Mouse (Mus musculus) bone marrow macrophage, adult 2 months (primary cell): ENCODE data around the gene Mia2. TPM values are rescaled to one million over a fixed set of nuclear protein-coding genes. Genes with fewer than 3 reads are reported as not detected.
"Not testable (repeated sequence)": the region's sequence is repeated elsewhere in the genome, so short reads cannot be mapped to it uniquely, and the experiment has no call there.

Experiments
- H3K27ac ChIP-seq: 2 replicates; pipeline ENCODE4 v1.5.1; 2012; ENCODE audit warnings: low read depth, low read length; ENCODE audit not compliant: insufficient read depth
- H3K4me1 ChIP-seq: 2 replicates; pipeline ENCODE4 v1.6.1; 2012; ENCODE audit warnings: low read length; ENCODE audit not compliant: control insufficient read depth, insufficient read depth
- H3K4me3 ChIP-seq: 2 replicates; pipeline ENCODE4 v1.5.1; 2012; ENCODE audit warnings: mild to moderate bottlenecking, low read length, moderate library complexity; ENCODE audit not compliant: insufficient read depth
- CTCF ChIP-seq: IDR thresholded peaks from 2 replicates; pipeline ENCODE4 v1.5.1; 2012; ENCODE audit warnings: low read depth, mild to moderate bottlenecking, low read length, moderate library complexity
- POLR2A ChIP-seq: IDR thresholded peaks from 2 replicates; pipeline ENCODE4 v1.6.1; 2012; ENCODE audit warnings: mild to moderate bottlenecking, low read depth, low read length, borderline replicate concordance
- polyA plus RNA-seq: library from polyadenylated mRNA; stranded (reverse); fragments of >200 nt; gene quantifications from 2 replicates; pipeline ENCODE4 v1.2.4, GENCODE M21; 2012; ENCODE audit not compliant: missing spikeins, insufficient read depth, insufficient read length

The Mia2 gene
- polyA plus RNA-seq, 1 experiment, result 154 TPM

GRCm38 (mm10) chr12:59218640-59219321, 123.2 kb downstream of the Mia2 start:
- Histone ChIP-seq H3K4me1 (peaks cover 9% of the 10 kb centered on the region), H3K27ac (peak overlapping the region; percentile 90), H3K4me3 (peak overlapping the region; percentile 100)
- TF ChIP-seq CTCF (no peak), POLR2A (no peak)

GRCm38 (mm10) chr12:59219325-59220225, 124.0 kb downstream of the Mia2 start, which contains the start of gene Fbxo33:
Gene Fbxo33, minus strand, starts transcription at chr12:59219725.
- TF ChIP-seq CTCF (peak; percentile 70), POLR2A (no peak)
- Histone ChIP-seq H3K27ac (peak within 1 kb of the TSS; percentile 92), H3K4me3 (peak within 1 kb of the TSS; percentile 100)

DNA sequence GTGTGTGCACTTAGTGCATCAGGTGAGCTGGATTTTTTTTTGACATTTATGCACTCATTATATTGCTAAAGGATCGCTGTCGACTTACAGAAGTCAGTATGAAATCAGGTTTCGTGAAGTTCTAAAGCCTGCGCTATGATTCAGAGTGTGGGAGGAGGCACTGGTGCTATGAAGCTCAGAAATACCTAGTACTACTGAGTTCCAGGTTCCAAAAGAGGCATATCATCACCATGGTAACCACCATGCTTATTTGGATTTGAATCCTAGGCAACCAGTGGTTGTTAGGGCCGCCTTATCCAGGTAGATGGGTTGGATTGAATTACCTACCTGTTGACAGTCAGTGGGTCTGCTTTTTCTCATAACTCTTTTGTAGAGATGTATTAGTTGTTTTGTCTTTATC, 132.8 kb downstream of the Mia2 start:
- Histone ChIP-seq H3K27ac (no peak overlapping the region), H3K4me1 (no peaks in the 10 kb centered on the region), H3K4me3 (no peak overlapping the region)
- TF ChIP-seq CTCF (no peak), POLR2A (no peak)

More at GRCm38 (mm10) chr12:59219325-59220225, 124.0 kb downstream of the Mia2 start, which contains the start of gene Fbxo33:
- H3K4me1 ChIP-seq, result peaks cover 9% of the 10 kb centered on the region

- Histone ChIP-seq H3K27ac (no peak overlapping the region), H3K4me1 (no peaks in the 10 kb centered on the region), H3K4me3 (no peak overlapping the region)
- TF ChIP-seq CTCF (no peak), POLR2A (no peak)
These were observed 142.8 kb downstream of the Mia2 start for GRCm38 (mm10) chr12:59238434-59238833.

DNA sequence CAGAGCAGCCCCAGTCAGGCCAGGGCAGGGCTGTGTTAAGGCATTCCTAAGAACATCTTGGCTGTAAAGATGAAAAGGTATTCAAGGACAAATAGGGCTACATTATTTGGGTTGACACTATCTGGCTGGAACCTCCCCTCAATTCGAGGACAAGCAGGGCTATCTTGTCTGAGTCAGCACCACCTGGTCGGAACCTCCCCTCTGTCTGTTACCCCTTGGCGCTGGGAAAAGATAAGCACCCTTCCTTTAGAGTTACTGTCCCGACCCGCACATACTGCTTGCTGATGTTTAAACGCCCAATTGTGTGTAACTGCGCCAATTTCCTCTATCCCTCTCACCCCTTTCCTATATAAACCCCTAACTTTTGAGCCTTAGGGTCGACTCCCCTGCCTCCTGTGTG, 145.4 kb downstream of the Mia2 start:
- not testable (repeated sequence) for H3K27ac ChIP-seq, H3K4me1 ChIP-seq, H3K4me3 ChIP-seq

Other genes with a start within 250 kb of the Mia2 start
- 13.0 and 15.5 TPM in 2 replicates for gene Sec23a, start 83.8 kb upstream of the Mia2 start, polyA plus RNA-seq
- 6.3 and 6.9 TPM in 2 replicates for gene Gemin2, start 82.4 kb upstream of the Mia2 start, polyA plus RNA-seq
- 88.0 and 90.6 TPM in 2 replicates for gene Trappc6b, start 34.3 kb upstream of the Mia2 start, polyA plus RNA-seq
- 81.7 and 114 TPM in 2 replicates for gene Pnn, start 28.9 kb upstream of the Mia2 start, polyA plus RNA-seq
- gene Fbxo33, start 123.9 kb downstream of the Mia2 start, polyA plus RNA-seq, result 46.0 and 50.9 TPM in 2 replicates